Mouse (Mus musculus) urinary bladder, postnatal 10 days (tissue): Measurements from ENCODE around the gene Kl.

Source experiments
- DNase-seq: peaks from one replicate; pipeline ENCODE4 v3.0.0; 2022; ENCODE audit warnings: low spot score

Kl gene

DNA sequence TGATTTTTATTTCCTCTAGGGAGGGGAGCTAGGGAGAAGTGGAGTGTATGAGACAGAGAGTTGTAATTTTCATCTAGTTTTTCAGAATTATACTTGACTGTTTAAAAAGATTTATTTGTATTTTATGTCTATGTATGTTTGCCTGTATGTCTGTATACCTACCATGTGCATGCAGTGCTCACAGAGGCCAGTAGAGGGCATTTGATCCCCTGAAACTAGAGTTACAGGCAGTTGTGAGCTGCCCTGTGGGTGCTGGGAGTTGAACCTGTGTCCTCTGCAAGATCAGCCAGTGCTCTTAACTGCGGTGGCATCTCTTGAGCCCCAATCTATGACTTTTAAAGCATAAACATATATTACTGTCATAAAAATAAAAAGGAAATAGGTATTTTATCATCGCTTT, 15.5 kb downstream of the Kl start:
- no peak for DNase-seq

DNA sequence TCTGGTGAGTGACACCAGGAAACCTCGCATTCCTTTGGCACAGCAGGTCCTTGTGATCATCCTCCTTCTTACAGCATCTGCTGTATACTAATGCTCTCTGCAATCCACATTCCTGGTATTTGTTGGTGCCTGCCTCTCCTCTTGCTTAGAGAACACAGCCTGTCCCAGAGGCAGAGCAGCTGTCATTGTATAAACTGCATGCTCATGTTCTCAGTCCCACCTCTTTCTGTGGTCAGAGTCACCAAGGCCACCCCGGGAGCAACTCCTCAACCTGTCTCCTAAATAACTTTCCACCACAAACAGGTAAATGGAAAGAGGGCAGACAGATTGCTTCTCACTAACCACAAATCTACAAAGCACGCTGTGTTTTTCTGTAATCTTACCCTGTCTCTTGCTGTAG, 18.1 kb downstream of the Kl start:
- DNase-seq = no peak

DNA sequence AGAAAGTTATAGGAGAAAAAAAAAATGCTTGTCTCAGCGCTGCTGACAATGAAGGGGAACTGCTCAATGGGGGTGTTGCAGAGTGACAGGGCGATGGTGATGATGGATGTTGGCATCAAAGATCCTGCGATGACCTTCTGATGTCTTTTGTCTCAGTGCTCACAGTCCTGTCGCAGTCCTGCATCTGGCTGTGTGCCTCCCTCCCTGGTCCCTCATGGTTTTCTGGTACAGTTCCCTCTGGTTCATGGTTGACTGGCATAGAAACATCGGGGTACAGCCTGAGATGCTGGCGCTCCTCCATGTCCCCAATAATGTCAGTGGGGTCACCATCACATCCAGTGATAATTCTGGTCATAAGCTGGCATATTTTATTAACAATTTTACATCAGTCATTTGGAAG, 18.7 kb downstream of the Kl start:
- no peak for DNase-seq

DNA sequence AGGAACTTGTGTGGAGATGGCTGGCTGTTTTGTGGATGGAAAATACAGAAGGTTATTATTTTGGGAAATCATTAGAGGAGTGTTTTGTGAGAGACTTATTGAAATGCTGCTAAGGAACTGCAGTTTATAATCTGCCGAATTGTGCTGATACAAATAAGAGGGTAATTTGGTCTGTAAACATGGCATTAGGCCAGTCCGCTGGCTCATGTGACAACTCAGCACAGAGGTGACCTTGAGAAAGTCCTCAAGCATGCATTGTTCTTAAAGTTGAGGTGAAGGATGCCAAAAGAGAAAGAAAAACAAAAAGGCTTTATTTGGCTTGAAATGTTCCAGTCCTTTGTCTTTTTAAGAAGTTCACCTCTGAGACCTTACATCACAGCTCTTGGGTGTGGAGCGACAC, 21.8 kb downstream of the Kl start:
- DNase-seq = no peak

DNA sequence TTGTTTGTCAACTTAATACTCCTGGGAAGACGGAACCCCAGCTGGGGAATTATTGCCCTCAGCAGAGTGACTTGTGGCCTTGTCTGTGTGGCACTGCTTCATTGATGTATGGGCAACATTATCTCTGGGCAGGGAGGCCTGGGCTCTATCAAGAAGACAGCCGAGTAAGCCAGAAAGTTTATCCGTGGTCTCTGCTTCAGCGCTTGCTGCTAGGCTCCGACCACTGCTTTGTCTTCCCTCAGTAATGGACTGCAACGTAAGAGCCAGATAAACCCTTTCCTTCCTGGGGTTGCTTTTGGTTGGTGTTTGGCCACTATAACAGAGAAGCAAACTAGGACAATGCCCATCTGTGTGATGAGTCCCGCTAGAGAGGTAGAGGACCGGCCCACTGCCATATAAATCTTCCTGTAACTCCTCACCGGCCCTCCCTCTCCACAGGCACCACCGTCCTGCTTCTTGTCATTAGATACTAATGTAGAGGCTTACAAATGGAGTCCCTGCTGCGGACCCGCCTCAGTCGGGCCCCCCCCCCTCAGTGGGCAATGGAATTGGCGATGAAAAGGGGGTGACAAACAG, 25.1 kb downstream of the Kl start:
- DNase-seq = no peak

DNA sequence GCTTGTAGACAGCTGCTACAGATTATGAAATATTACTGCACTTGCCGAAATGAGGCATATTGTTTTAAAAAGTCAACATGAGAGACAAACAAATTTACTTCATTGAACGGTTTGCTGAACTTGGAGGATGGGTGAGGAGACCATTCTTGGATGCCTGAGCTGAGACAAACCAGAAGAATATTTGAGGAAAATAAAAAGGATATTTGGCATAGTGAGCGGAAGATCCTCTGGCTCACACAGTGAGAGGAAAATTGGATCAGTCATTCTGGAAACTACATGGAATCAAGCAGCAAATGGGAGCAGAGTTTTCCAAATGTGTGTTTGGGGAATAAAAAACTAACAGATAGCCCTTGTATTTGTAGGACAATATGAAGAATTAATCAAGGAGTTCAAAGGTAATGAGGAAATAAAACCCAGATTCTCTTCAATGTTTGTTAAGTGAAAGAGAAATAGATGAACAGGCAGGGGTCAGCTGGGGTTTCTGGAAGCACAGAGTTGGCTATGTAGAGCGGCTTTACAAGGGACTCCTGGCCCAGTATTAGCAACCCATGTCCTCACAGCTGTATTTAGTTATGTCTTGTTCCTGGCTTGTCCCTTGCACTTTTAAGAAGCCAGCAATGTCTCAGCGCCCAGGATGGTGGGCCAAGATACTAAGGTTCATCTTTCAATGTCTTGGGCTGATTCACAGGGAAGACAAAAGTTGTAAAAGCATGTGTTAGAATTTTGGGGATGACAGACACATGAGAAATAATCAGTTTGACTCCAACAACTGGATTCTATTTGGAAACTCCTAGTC, 27.1 kb downstream of the Kl start:
- DNase-seq = no peak

DNA sequence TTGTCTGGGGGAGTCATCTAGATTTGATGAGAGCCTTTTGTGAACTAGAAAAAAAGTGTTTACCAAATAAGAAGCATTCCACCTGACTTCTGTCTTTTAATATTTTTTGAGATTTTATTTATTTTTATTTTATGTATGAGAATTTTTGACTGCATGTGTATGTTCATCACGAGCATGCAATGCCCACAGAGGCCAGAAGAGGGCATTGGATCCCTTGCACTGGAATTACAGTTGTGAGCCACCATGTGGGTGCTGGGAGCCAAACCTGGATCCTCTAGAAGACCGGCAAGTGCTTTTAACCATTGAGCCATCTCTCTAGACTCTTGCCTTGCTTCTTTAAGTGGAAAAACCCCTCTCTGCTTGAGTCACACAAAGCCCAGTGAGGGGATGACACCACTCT, 29.7 kb downstream of the Kl start:
- no peak for DNase-seq

DNA sequence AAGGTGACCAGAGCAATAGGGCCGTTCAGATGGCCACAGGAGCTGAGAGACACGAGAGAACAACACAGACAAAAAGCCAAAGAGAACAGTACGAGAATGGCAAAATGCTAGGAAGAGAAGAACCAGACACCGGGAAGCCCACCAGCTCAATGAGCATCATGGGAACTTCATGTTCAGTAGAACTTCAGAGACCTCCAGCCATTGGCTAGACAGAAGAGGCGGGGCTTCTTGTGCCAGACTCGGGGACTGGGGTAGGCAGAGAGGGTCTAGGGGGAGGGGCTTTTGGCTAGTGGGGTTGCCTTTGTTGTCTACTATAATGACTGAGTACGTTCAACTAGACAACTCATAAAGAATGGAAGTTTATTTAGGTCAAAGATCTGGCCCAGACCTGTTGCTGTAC, 41.7 kb downstream of the Kl start:
- no peak for DNase-seq

DNA sequence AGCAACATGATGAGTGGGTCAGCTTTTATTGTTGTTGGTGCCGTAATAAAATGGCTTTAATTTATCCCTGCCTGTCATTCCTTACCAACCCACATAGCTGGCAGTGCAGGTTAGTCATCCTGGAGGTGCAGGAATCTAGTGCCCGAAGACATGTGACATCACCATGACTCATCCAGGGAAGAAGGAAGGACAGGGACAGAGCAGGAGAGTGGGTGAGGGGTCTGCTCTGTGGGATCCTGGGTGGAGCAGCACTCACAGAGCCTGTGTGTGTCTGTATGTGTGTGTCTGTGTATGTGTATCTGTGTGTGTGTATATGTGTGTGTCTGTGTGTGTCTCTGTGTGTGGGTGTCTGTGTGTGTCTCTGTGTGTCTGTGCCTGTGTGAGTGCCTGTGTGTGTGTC, 44.2 kb downstream of the Kl start:
- DNase-seq = no peak

DNA sequence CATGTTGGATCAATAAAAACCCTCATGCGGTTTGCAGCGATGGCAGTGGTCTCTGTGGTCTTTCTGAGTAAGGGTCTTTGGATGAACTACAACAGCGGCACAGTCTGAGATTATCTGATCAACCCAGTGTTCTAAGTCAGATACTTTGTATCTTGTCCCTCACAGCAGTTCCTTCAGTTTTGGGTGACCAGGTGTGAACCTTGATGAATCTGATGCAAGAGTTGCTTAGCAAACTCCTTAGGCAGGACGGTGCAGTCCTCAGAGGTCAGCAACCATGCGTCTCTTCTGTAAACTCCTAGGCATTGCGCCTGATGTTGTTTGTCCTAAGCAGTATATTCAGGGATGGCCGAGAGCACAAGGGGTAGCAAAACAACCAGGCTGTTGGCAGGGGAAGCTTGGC, 48.7 kb downstream of the Kl start:
- DNase-seq = no peak

DNA sequence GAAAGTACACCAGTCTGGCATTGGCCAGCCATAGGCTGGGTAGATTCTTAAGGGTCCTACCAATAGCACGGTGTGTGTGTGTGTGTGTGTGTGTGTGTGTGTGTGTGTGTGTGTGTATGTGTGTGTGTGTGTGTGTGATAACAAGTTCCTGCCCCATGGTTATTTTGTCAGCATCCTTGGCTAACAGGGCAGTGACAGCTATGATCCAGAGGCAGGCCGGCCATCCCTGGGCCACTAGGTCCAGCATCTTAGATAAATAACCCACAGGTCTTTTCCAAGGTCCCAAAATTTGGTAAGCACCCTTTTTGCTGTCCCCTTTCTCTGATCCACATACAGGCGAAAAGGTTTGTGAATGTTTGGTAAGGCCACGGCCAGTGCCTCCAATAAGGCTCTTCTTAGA, 49.6 kb downstream of the Kl start:
- DNase-seq = no peak

DNA sequence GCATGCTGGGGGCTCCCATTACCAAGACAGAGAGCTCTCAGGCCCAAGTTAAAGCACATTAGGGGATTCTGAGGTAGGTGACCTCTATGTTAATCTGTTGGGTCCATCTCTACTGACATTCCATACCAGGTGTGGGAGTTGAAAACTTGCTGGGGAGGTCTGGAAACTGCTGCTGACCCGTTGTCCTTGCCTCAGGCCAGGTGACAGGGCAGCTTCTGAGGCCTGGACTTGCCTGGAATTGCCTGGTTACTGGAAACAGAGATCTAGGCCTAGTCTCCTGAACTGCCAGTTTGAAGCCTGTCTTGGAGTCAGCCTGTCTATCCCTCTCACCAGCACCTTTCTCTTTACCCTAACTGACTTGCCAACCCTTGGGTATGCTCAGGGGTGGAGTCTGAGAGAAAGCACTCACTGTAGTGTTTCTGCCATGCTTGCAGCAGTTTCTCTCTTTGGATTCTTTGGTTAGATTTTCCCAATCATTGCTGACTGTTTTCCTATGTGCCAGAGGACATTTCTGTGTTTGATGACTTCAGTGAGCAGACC, 51.9 kb downstream of the Kl start:
- no peak for DNase-seq

DNA sequence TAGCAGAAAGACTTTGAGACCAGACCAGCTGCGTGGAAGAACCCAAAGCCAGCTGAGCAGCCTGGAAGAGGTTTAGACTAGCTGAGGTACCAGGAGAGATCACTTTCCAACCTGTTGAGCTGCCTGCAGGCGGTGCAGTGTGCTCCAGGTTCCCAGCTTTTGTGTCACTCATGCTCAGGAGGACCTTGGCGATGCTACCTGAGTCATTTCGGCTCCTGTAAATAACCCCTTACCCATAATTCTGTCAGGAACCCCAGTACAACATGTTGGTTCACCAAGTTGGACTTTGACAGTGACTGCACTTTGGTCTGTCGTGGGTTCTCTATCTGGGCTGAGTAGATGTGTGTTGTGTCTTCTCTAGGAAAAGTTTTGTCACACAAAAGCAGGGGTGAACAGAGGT, 66.0 kb downstream of the Kl start:
- no peak for DNase-seq

DNA sequence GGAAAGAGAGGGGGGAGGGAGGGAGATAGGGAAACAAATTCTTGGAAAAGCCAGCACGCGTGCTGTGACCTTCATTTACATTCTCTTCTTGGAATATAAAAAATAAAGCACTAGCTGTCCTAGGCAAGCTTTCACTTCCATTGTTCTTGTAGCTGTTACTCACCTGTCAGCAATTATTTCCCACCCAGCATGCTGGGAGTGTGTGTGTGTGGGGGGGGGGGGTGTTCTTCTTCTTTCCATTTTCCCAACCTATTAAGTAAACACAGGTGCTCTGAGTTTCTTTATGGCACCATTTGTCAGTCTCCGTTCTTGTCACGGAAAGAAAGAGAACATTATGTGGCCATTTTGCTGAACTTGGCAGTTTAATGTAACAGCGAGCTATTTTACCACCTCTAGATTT, 66.6 kb downstream of the Kl start:
- DNase-seq = no peak

DNA sequence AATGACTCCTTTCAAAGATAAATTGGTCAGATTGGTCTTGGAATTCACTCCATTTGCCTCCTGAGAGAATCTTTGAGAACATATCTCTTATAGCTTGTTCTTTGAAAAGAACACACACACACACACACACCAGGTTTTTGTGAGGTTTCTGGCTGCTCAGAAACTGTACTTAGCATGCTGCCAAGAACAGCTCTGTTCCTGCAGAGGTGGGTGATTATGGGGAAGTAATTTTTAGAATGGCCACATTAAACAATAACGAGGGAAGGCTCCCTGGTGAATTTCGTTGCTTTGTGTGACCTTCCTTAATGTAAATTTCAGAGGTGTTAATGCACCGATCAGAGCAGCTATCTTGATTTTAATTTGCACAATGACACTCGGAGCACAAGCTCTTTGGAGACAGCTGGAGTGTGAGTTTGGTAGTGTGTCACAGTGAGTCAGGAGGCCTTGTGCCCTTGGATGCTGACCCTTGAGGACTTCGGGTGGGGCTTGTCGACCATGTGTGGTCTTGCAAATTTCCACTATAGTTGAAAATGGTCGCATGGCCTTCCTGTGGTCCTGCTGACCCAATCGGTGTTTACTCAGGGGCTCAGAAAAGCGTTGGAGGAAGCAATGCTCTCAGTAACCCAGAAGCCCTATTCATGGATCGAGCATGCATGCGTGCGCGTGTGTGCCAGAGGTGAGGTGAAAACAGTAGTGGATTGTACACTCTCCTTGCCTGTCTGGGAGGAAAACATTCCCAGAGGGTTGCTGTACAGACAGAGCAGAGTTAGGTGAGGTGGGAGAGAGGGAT, 67.8 kb downstream of the Kl start:
- no peak for DNase-seq

DNA sequence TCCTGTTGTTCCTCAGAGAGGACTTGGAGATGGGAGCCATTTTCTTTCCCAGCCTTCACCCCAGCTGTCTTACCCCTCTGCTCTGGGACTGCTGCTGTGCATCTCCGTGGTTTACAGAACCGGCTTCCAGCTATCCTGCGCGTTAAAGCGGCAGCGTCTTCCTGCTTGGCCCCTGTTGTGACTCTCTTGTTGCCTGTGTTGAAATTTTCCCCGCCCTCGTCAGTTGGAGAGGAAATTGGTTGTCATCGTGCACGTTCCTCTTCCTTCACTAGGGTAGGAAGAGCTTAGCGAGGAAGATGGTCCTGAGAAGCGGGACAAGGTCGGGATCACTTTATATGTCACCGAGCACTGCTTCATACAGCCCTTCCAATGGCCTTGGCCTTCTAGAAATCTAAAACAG, 68.4 kb downstream of the Kl start:
- DNase-seq = no peak

DNA sequence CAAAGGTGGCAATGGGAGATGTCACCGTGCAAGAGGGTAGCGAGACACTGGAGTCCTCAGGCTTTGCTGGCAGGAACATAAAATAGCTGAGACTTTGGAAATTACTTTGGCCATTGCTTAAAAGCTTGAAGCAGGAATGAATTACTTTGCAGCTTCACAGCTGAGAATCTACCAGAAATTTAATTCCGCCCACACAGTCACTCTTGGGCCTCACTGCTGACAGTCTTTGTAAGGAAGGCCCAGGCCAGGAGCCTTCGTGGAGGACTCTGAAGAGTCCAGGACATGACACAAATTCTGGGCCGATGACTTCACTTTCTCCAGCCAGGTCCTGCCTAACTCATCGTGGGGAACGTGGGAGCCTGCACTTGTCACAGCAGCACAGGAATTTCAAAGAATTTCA, 69.6 kb downstream of the Kl start:
- no peak for DNase-seq

DNA sequence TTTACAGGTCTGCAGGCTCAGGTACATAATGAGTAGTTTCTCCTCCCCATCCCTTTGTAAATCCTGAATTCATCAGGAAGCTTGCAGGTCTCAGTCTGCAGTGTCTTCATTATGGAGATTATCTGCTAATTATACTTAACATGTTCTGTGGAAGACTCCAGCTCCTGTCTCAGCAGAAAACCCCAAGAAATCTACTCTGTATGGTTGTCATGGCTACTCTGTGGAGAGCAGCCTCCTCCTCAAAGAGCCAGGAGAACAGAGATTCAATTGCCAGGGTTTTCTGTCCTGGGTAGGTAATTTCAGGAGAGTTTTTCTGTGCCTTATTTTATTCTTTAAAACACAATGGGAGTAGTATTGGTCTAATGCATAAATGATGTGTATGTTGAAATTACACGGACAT, 70.5 kb downstream of the Kl start:
- DNase-seq = no peak

DNA sequence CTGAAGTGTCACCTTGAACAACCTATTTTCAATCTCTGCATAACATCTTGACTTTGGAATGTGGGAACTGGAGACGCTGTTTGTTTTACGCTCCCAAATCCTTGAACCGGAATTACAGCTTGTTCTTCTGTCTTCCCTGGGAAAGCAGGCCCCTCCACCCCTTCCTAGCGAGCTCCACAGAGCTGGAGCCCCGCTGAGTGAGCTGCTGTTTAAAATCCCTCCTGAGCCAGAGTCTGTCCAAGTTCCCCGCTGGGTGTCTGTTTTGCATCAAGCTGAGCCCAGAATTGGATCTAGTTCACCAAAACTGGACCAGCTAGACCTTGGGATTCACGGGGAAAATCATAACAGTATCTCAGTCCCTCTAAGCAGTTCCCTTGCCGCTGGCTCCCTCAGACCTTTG, 71.1 kb downstream of the Kl start:
- no peak for DNase-seq

DNA sequence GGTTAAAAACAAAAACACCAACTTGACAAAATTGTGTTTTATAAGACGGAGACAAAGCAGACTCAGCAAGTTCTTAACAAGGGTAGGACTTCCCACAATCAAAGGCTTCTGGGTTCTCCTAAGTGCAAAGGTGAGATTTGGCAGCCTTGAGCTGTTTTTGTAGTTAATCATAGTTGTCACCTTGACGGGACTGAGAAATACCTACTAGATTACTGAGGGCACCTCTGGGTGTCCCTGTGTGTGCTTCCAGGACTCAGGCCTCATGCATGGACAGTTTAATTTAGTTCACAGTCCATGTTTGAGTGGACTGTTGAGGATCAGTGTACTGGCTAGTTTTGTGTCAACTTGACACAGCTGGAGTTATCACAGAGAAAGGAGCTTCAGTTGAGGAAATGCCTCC, 72.1 kb downstream of the Kl start:
- no peak for DNase-seq

DNA sequence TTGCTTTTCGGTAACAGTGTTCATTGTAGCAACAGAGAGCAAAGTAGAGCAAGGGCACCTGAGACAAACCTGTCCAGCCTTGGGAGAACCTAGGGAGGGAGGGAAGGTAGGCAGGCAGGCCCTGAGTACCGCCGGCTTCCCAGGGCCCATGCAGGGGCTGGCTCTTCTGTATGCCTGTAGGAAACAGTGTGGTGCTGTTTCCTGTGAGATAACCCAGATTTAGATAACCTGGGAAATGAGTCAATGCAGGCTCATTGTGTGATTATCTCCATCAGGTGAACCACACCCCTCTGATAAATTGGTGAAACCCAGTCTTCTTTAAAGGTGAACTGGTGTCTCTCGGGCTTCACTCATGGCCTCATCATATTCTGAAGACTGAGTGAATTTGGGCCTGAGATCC, 73.7 kb downstream of the Kl start:
- no peak for DNase-seq

DNA sequence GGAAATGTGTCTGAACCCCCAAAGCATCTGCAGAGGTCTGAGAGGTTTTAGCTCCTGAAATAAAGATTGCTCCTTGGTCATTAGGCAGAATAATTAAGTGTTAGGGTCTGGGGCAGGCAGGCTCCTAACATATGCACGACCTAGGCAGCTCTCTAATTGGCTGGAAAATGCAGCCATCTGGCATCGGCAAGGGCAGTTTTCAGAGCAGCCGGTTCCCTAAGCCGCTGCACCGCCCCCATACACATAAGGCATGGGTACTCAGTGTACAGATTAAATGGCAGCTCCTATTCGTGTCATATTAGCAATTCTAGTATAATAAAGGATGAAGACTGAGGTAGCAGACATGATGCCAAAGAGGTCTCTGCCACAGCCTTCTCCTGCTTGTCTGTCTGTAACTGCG, 74.8 kb downstream of the Kl start:
- no peak for DNase-seq

DNA sequence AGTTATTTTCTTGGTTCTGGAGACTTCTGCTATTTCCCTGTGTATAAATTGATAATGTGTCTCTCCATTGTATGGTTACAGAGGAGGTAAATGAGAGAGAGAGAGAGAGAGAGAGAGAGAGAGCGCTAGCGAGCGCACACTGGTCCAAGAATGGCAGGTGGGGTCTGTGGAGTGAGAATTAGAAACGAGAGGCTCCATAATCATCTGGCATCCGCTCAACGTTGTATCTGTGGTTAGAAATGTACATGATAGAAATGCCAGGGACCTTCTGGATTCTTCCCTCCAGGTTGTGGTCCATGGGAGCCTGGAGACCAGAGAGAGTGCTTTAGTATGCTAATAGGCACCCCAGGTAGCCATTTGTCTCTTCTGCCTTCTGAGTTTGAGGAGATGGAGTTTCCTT, 76.5 kb downstream of the Kl start:
- no peak for DNase-seq
